Mouse (Mus musculus) midbrain, embryonic 14.5 days (tissue): ENCODE data around the gene Lbr. TPM values are rescaled to one million over a fixed set of nuclear protein-coding genes. Genes with fewer than 3 reads are reported as not detected.

Experiments
- ATAC-seq: fragments of 200-750 bp; cut with Nextera tagmentation; 2 replicates; pipeline ENCODE4 v1.8.0; 2017; ENCODE audit warnings: moderate number of reproducible peaks, moderate library complexity; ENCODE audit not compliant: low FRiP score, low TSS enrichment
- DNase-seq: peaks from one replicate; pipeline ENCODE4 v3.0.0-alpha.2; 2015
- H3K27ac ChIP-seq: fragments of 300-500 bp; sonication (generic); replicated peaks from 2 replicates; pipeline ENCODE4 v1.5.1; 2014; ENCODE audit warnings: mild to moderate bottlenecking, low read depth, low read length, moderate library complexity
- H3K27me3 ChIP-seq: fragments of 300-500 bp; sonication (generic); 2 replicates; pipeline ENCODE4 v1.6.1; 2014; ENCODE audit warnings: low read length, control low read depth, mixed read lengths; ENCODE audit not compliant: control insufficient read depth, insufficient read depth
- H3K36me3 ChIP-seq: fragments of 300-500 bp; sonication (generic); 2 replicates; pipeline ENCODE4 v1.6.1; 2014; ENCODE audit warnings: low read length, control low read depth; ENCODE audit not compliant: control insufficient read depth, insufficient read depth
- H3K4me1 ChIP-seq: fragments of 300-500 bp; sonication (generic); 2 replicates; pipeline ENCODE4 v1.6.1; 2014; ENCODE audit warnings: mild to moderate bottlenecking, antibody characterized with exemption, low read length, control low read depth; ENCODE audit not compliant: control insufficient read depth, insufficient read depth
- H3K4me2 ChIP-seq: fragments of 300-500 bp; sonication (generic); 2 replicates; pipeline ENCODE4 v1.6.1; 2014; ENCODE audit warnings: mild to moderate bottlenecking, low read length, moderate library complexity
- H3K4me3 ChIP-seq: fragments of 300-500 bp; sonication (generic); replicated peaks from 2 replicates; pipeline ENCODE4 v1.5.1; 2014; ENCODE audit warnings: low read depth, low read length
- H3K9ac ChIP-seq: fragments of 300-500 bp; sonication (generic); replicated peaks from 2 replicates; pipeline ENCODE4 v1.6.1; 2014; ENCODE audit warnings: mild to moderate bottlenecking, low read length, moderate library complexity
- H3K9me3 ChIP-seq: fragments of 300-500 bp; sonication (generic); 2 replicates; pipeline ENCODE4 v1.6.1; 2016; ENCODE audit warnings: low read length, control low read depth, mixed read lengths; ENCODE audit not compliant: control insufficient read depth
- WGBS: fragments of 180-500 bp; shearing (Covaris S2); extraction: QIAGEN DNeasy Blood & Tissue Kit; methylation state at CpG from one replicate; pipeline ENCODE4 v1.1.7; 2014; 5-methylcytosine and 5-hydroxymethylcytosine counted together
- polyA plus RNA-seq: library from polyadenylated mRNA; unstranded; fragments of >200 nt; fragmentation: Nextera tagmentation; extraction: Ambion mirVana; gene quantifications from 2 replicates; pipeline ENCODE4 v1.2.1, GENCODE M21; 2014

Lbr gene
- polyA plus RNA-seq, 1 experiment from 2014 or later: 43.3 TPM

DNA sequence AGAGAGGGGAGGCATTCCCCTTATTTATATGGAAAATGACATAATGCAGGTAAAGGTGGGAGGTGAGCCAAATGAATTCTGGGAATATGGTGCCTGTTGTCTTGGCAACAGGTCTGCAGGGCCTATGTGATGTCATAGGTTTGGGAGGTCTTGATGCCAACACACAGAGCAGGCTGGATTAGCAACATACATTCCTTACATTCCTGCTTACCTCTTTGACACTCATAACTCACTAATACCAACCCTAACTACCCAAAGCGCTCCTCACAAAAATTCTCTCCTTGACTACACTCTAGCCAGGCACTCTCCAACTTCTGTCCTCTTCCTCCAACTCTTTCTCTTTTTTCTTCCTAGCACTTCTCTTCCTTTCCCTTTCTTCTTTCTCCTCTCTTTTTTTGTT is 5.4 kb upstream of the Lbr start:
- no peaks in the 10 kb centered on the region for H3K27me3 ChIP-seq
- no peak overlapping the region for H3K4me2 ChIP-seq
- H3K4me3 ChIP-seq: no peak overlapping the region
- no peaks in the 10 kb centered on the region for H3K36me3 ChIP-seq
- no peaks in the 10 kb centered on the region for H3K9me3 ChIP-seq
- 88% methylated on average over 1 of the region's 1 CpGs for WGBS
- ATAC-seq (no peak), DNase-seq (no peak)
- no peak overlapping the region for H3K9ac ChIP-seq
- no peaks in the 10 kb centered on the region for H3K4me1 ChIP-seq
- H3K27ac ChIP-seq: no peak overlapping the region

DNA sequence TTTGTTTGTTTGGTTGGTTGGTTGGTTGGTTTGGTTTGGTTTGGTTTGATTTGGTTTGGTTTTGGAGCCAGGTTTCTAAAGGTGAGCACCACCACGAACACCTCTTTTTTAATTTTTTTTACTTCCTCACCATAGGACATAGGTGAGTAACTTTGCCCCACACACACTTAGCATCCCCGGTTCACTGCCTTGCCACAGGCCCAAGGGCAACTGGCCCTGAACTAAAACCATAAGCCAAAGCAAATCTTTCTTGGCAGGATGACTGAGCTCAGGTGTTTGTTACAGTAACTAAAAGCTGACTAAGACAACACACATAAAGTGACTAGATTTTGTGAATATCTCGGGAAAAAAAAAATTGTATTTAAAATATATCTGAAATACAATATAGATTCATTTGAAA is 4.5 kb upstream of the Lbr start:
- no peaks in the 10 kb centered on the region for H3K4me1 ChIP-seq
- H3K4me2 ChIP-seq: no peak overlapping the region
- H3K27ac ChIP-seq: no peak overlapping the region
- no peak for DNase-seq
- no peaks in the 10 kb centered on the region for H3K9me3 ChIP-seq
- H3K4me3 ChIP-seq: no peak overlapping the region
- H3K27me3 ChIP-seq: no peaks in the 10 kb centered on the region
- no peak overlapping the region for H3K9ac ChIP-seq
- no peak for ATAC-seq
- WGBS: 88% methylated on average over 3 of the region's 3 CpGs
- H3K36me3 ChIP-seq: no peaks in the 10 kb centered on the region

DNA sequence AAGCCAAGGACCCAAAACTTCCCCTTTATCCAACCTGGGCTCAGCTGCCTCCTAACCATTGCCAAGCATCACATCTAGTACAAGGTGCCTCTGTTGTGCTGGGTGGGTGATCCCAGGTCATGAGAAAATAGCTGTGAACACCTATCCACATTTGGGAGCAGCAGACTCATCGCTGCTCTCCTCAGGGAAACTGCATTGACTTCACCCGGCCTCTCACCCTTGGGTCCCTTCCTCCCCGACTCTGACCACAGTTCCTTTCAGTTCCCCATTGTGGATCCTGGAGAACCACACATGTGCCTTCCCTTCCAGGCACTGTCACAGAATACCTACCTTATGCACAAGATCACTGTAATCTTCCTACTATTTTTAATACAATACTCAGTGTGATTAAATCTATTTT is 2.9 kb upstream of the Lbr start:
- Histone ChIP-seq H3K9ac (no peak overlapping the region), H3K27me3 (no peaks in the 10 kb centered on the region), H3K4me2 (no peak overlapping the region), H3K36me3 (no peaks in the 10 kb centered on the region), H3K4me1 (peaks cover 3% of the 10 kb centered on the region; the same call in 1 of the 2 replicates), H3K27ac (no peak overlapping the region), H3K4me3 (no peak overlapping the region), H3K9me3 (no peaks in the 10 kb centered on the region)
- WGBS: 88% methylated on average over 3 of the region's 3 CpGs
- DNase-seq (no peak), ATAC-seq (no peak)

DNA sequence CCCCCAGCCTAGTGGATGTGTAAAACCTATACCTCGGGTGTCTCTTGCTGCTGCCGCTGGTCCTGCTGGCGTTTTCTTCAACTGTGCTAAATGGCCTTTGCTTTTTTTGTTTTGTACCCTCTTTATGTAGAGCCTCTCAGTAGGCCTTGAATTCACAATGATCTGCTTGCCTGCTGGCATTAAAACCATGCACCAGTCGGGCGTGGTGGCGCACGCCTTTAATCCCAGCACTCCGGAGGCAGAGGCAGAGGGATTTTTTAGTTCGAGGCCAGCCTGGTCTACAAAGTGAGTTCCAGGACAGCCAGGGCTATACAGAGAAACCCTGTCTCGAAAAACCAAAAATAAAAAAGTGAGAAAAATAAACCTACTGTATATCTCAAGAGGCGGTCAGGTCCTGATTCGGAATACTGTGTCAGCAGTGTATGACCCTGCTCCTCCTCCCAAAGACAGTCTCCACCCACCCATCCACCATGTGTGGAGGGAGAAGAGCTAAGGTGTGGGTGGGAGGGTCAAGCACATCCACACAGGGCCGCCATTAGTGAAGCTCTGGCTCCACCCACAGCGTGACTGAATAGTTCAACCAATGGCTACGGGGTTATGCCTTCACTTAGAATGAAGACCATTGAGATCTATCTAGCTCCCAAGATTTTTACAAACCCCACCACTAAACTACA is 2.2 kb upstream of the Lbr start:
- DNase-seq: no peak
- WGBS: 63% methylated on average over 15 of the region's 15 CpGs
- H3K9me3 ChIP-seq: no peaks in the 10 kb centered on the region
- no peaks in the 10 kb centered on the region for H3K27me3 ChIP-seq
- H3K36me3 ChIP-seq: no peaks in the 10 kb centered on the region
- ATAC-seq: no peak
- no peak overlapping the region for H3K4me3 ChIP-seq
- H3K4me2 ChIP-seq: no peak overlapping the region
- no peak overlapping the region for H3K9ac ChIP-seq
- no peak overlapping the region for H3K27ac ChIP-seq
- H3K4me1 ChIP-seq: peaks cover 11% of the 10 kb centered on the region

DNA sequence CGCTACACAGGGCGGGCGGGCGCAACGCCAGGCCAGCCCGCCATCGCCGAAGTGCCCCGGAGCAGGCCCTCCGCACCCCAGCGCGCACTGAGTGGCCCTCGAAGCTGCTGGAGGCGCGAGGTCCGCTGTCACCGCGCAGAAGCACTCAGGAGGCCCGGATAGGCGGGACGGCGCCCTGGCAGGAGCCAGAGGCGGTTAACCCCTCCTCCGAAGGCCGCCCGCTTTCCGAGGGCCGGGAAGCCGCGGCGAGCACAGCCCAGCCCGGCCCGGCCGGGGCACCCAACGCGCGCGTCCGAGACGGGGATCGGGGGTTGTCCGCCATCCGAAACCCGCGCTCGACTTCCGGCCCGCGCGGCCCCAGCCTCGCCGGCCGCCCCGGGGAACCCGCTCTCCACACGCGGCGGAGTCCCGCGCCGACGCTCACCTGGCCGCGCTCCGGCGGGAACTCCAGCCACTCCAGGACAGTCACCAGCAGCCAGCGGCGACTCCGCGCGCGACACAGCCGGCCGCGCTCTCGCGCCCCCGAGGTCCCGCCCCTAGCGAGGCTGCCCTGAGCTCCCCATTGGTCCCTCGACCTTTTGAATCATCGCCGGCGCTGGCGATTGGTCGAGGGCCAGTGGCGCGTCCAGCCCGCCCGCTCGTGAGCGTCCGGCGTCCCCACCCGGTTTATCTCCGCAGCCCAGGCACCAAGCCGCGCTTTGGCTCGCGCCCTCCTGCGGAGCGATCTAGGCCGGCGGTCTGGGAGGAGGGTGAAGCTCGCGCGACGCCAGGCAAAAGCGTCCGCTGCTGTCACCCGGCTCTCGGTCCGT is 778 bp downstream of the Lbr start:
- ATAC-seq: peak; percentile 99
- no peaks in the 10 kb centered on the region for H3K9me3 ChIP-seq
- WGBS: under 1% methylated on average over 112 of the region's 113 CpGs
- peak overlapping the region; percentile 72 for H3K9ac ChIP-seq
- H3K4me2 ChIP-seq: peak overlapping the region; percentile 84
- peak overlapping the region; percentile 94 for H3K27ac ChIP-seq
- peaks cover 16% of the 10 kb centered on the region for H3K4me1 ChIP-seq
- peak; percentile 97 for DNase-seq
- H3K4me3 ChIP-seq: peak overlapping the region; percentile 86
- no peaks in the 10 kb centered on the region for H3K36me3 ChIP-seq
- H3K27me3 ChIP-seq: no peaks in the 10 kb centered on the region

DNA sequence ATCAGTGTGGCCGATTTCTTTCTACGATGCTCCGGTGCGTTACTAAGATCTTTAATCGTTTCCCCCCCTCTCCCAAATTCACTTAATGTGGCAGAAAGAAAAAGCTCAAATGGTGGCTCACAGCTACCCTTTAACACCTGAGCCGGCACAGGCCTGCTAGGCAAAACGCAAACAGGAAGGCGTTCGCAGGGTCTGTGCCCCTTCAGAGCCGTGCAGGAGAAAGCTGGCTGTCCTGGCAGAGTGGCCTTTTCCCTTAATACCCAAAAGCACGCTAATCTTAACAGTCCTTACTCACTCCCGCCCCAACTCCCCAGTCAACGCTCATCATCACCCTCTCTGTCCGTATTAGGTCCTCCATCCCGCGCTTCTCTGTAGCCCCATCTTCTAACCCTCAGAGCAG is 1.4 kb downstream of the Lbr start:
- H3K9me3 ChIP-seq: no peaks in the 10 kb centered on the region
- H3K27me3 ChIP-seq: no peaks in the 10 kb centered on the region
- peak overlapping the region; percentile 72 for H3K9ac ChIP-seq
- H3K4me1 ChIP-seq: peaks cover 16% of the 10 kb centered on the region
- DNase-seq: no peak
- peak overlapping the region; percentile 84 for H3K4me2 ChIP-seq
- under 1% methylated on average over 16 of the region's 16 CpGs for WGBS
- peak overlapping the region; percentile 94 for H3K27ac ChIP-seq
- peaks cover 1% of the 10 kb centered on the region; the same call in 1 of the 2 replicates for H3K36me3 ChIP-seq
- peak overlapping the region; percentile 86 for H3K4me3 ChIP-seq
- no peak for ATAC-seq

DNA sequence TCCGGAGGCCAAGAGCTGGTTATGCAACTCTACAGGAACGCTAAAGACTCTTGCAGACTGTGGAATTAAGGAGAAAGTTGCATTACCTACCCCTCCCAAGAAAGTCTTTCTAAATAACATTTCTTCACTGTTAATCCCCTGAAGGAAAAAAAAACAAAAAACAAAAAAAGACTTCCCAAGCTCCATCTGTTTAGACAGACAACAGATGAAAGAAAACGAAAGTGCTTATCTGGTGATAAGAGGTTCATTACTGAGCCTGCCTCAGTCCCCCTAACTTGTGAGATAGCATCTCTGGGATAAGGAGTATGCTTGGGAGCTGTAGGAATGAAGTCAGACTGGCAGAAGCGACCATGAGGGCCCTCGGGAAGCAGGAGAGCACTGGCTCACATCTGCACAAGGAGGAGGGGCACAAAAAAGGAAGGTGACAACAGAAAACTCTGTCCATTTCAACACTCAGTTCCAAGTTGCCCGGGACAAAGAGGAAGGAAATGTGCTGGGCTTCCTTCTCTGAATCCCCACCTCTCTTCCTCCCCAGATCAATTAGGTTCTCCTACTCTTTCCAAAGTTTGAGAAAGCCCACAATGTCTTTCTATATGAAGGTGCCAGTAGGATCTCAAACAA is 3.0 kb downstream of the Lbr start:
- WGBS: 14% methylated on average over 6 of the region's 6 CpGs
- Histone ChIP-seq H3K36me3 (peaks cover 16% of the 10 kb centered on the region), H3K27ac (no peak overlapping the region), H3K4me2 (peak overlapping the region; percentile 84), H3K4me1 (peaks cover 16% of the 10 kb centered on the region), H3K4me3 (0 out of 2 replicates have a peak overlapping the region, but pooled peaks have one; percentile 9), H3K9ac (0 out of 2 replicates have a peak overlapping the region, but pooled peaks have one; percentile 20), H3K27me3 (no peaks in the 10 kb centered on the region), H3K9me3 (no peaks in the 10 kb centered on the region)
- no peak for DNase-seq
- ATAC-seq: no peak

DNA sequence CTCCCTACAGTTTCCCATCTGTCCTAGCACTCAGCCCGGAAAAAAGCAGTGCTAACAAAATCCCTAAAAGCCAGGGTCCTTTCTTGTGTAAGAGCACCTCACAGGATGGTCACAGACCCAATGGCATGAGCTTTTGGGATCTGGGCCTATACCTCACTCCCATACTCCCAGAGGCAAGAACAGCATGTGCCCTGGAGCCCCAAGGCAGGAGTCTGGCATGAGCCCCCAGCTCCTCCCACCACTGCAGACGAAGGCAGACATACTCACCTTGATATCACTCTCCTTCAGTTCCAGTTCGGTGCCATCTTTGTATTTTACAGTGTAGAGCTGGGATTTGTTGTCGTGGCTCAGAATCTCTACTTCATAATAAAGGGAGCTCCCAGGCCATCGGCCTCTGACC is 4.7 kb downstream of the Lbr start:
- no peak overlapping the region for H3K27ac ChIP-seq
- no peak for DNase-seq
- peaks cover 16% of the 10 kb centered on the region for H3K4me1 ChIP-seq
- H3K36me3 ChIP-seq: peaks cover 28% of the 10 kb centered on the region
- no peak overlapping the region for H3K4me2 ChIP-seq
- 82% methylated on average over 5 of the region's 5 CpGs for WGBS
- no peak overlapping the region for H3K9ac ChIP-seq
- no peak overlapping the region for H3K4me3 ChIP-seq
- no peaks in the 10 kb centered on the region for H3K9me3 ChIP-seq
- ATAC-seq: no peak
- H3K27me3 ChIP-seq: no peaks in the 10 kb centered on the region
